In genomic region chr7:91591261-91592170, GRCm38 (mm10) we compare ENCODE assay signal across 19 mouse cellular contexts.
DNase-seq lines count a peak whose midpoint lies in the region; ATAC-seq and TF ChIP-seq lines count a peak whose summit lies in the region.
"Had no signal": no experiment of that assay in that cellular context is flagged by ENCODE, and none has a peak within 500 bp of the region (broad histone marks: within the 10 kb centered on the region; RNA-seq: fewer than 3 reads in every experiment).

No protein-coding gene starts in this region.

- no peaks in the 10 kb centered on the region for H3K36me3 ChIP-seq in hindbrain, embryonic 11.5 days (ENCODE audit: control insufficient read depth, insufficient read depth, low read length)
- H3K36me3 ChIP-seq: embryonic facial prominence, embryonic 13.5 days; forebrain, embryonic 15.5 days; heart, embryonic 12.5 days; midbrain, embryonic 10.5 days had no signal

- no peak overlapping the region for H3K4me3 ChIP-seq in layer of hippocampus, adult 2 months
- no peak overlapping the region for H3K4me3 ChIP-seq in hindbrain, embryonic 11.5 days (ENCODE audit: low read depth, low read length)
- H3K4me3 ChIP-seq: embryonic facial prominence, embryonic 13.5 days; forebrain, embryonic 15.5 days; heart, embryonic 12.5 days; midbrain, embryonic 10.5 days had no signal

- no peak overlapping the region for H3K9ac ChIP-seq in hindbrain, embryonic 11.5 days (ENCODE audit: low read depth, low read length)
- H3K9ac ChIP-seq: embryonic facial prominence, embryonic 13.5 days; forebrain, embryonic 15.5 days; heart, embryonic 12.5 days had no signal

- WGBS in hindbrain, embryonic 11.5 days, result 82% methylated on average over 5 of the region's 5 CpGs

- peak overlapping the region; percentile 46 for H3K27ac ChIP-seq in layer of hippocampus, adult 2 months
- no peak overlapping the region for H3K27ac ChIP-seq in hindbrain, embryonic 11.5 days (ENCODE audit: low read depth, low read length)
- H3K27ac ChIP-seq: embryonic facial prominence, embryonic 13.5 days; forebrain, embryonic 15.5 days; midbrain, embryonic 10.5 days had no signal

- ATAC-seq in hindbrain, embryonic 11.5 days (ENCODE audit: low FRiP score), result no peak
- ATAC-seq: forebrain, embryonic 15.5 days had no signal

- H3K9me3 ChIP-seq in hindbrain, embryonic 11.5 days (ENCODE audit: control insufficient read depth, low read length), result no peaks in the 10 kb centered on the region
- H3K9me3 ChIP-seq: embryonic facial prominence, embryonic 13.5 days; forebrain, embryonic 15.5 days; heart, embryonic 12.5 days; midbrain, embryonic 10.5 days had no signal

- TF ChIP-seq CTCF in layer of hippocampus, adult 2 months (conservative IDR thresholded peaks at IDR 0.05), result no peak
- TF ChIP-seq CTCF in brain, embryonic 14.5 days (IDR thresholded peaks at IDR 0.05; ENCODE audit: borderline replicate concordance, extremely low read depth, insufficient read depth, insufficient read length), result no peak

- no peak overlapping the region for H3K4me2 ChIP-seq in hindbrain, embryonic 11.5 days (replicated peaks; ENCODE audit: low read depth, low read length)
- H3K4me2 ChIP-seq: embryonic facial prominence, embryonic 13.5 days; forebrain, embryonic 15.5 days; heart, embryonic 12.5 days had no signal

- DNase-seq in layer of hippocampus, adult 2 months (ENCODE audit: low spot score in 2 of 2), result no peak
- DNase-seq in layer of hippocampus, postnatal 14 days (ENCODE audit: low spot score in 2 of 2), result no peak
- peak; percentile 18 for DNase-seq in 416B (ENCODE audit: low read depth)
- peak; percentile 34 for DNase-seq in adipocyte (ENCODE audit: low spot score)
- DNase-seq in brain, embryonic 14.5 days (ENCODE audit: low read depth), result peak; percentile 64
- DNase-seq in hindbrain, embryonic 11.5 days (ENCODE audit: low spot score), result no peak
- no peak for DNase-seq in kidney, postnatal 4 days
- no peak for DNase-seq in gastrocnemius, postnatal 14 days
- DNase-seq: cerebellum, adult 11 months; heart, postnatal 4 days; kidney, adult 2 months; lung, postnatal 14 days; right cerebral cortex, postnatal 4 days; thymus, adult 2 months had no signal

- H3K4me1 ChIP-seq in hindbrain, embryonic 11.5 days (replicated peaks; ENCODE audit: control insufficient read depth, insufficient read depth, low read length), result no peaks in the 10 kb centered on the region
- H3K4me1 ChIP-seq: embryonic facial prominence, embryonic 13.5 days; forebrain, embryonic 15.5 days; heart, embryonic 12.5 days; midbrain, embryonic 10.5 days had no signal

- intact Hi-C loops in gastrocnemius, postnatal 14 days (cut with DNase I; ENCODE audit: low total_unique reads), result no loop called here

- TF ChIP-seq POLR2A in brain, embryonic 14.5 days (IDR thresholded peaks at IDR 0.05; ENCODE audit: borderline replicate concordance, extremely low read depth, insufficient read depth, insufficient read length, poor library complexity, severe bottlenecking), result no peak

- H3K27me3 ChIP-seq in hindbrain, embryonic 11.5 days (ENCODE audit: control insufficient read depth, insufficient read depth, low read length), result no peaks in the 10 kb centered on the region
- H3K27me3 ChIP-seq: CH12.LX; embryonic facial prominence, embryonic 13.5 days; forebrain, embryonic 15.5 days; heart, embryonic 12.5 days had no signal

Comparison
In these comparisons a context has a peak if more than half of its experiments do, and no peak if none do; other contexts are left out.
1. DNase-seq: peak in 416B (single experiment), adipocyte (single experiment) and brain, embryonic 14.5 days (single experiment); none in layer of hippocampus, adult 2 months (0 of 2), layer of hippocampus, postnatal 14 days (0 of 2), hindbrain, embryonic 11.5 days (single experiment), kidney, postnatal 4 days (0 of 2) and gastrocnemius, postnatal 14 days (single experiment).